Mouse (Mus musculus) liver, postnatal 0 days (tissue): Measurements from ENCODE around the gene Nap1l1.

Source experiments
- CTCF ChIP-seq: sonication (generic); IDR thresholded peaks from 2 replicates; pipeline ENCODE4 v1.5.1; 2016; ENCODE audit warnings: antibody characterized with exemption, low read depth
- EP300 ChIP-seq: IDR thresholded peaks from 2 replicates; pipeline ENCODE4 v1.6.1; 2016; ENCODE audit warnings: antibody characterized with exemption, low read depth, mild to moderate bottlenecking

- TF ChIP-seq EP300 (no peak), CTCF (no peak)
Measured at GRCm38 (mm10) chr10:111514282-111514885, 41.4 kb downstream of the Nap1l1 start.
